Mouse (Mus musculus) T-cell, adult 2 months (primary cell): ENCODE measurements around the gene Batf2.
"Not testable (repeated sequence)": the region's sequence is repeated elsewhere in the genome, so short reads cannot be mapped to it uniquely, and the experiment has no call there.

Experiments
- DNase-seq: peaks from one replicate; pipeline ENCODE4 v3.0.0; 2022; ENCODE audit warnings: low spot score

The Batf2 gene

GRCm38 (mm10) chr19:6140678-6141393 is at the start of gene Batf2:
Gene Batf2 (plus strand): TSS chr19:6140983.
- peak; percentile 92 for DNase-seq

- DNase-seq = no peak
Measured at GRCm38 (mm10) chr19:6094119-6094518, 46.7 kb upstream of the Batf2 start, which contains the start of gene AC131692.1. Gene AC131692.1 (plus strand): TSS chr19:6094419.

GRCm38 (mm10) chr19:6097847-6098246 is 42.9 kb upstream of the Batf2 start:
- no peak for DNase-seq

GRCm38 (mm10) chr19:6101186-6101585 is 39.6 kb upstream of the Batf2 start:
- no peak for DNase-seq

GRCm38 (mm10) chr19:6102169-6102853 is 38.5 kb upstream of the Batf2 start:
- DNase-seq = no peak

GRCm38 (mm10) chr19:6104476-6104875 is 36.3 kb upstream of the Batf2 start:
- DNase-seq = no peak

GRCm38 (mm10) chr19:6105586-6105985 is 35.2 kb upstream of the Batf2 start, which contains the start of gene Naaladl1:
Gene Naaladl1 (plus strand): TSS chr19:6105782.
- no peak for DNase-seq

GRCm38 (mm10) chr19:6113116-6113515 is 27.7 kb upstream of the Batf2 start:
- DNase-seq = no peak

- DNase-seq = no peak
Measured at GRCm38 (mm10) chr19:6116113-6116850, 24.5 kb upstream of the Batf2 start.

- DNase-seq = no peak
Measured at GRCm38 (mm10) chr19:6117346-6117985, 23.3 kb upstream of the Batf2 start.

GRCm38 (mm10) chr19:6117986-6118676 is 22.7 kb upstream of the Batf2 start, which contains the start of gene Sac3d1:
Gene Sac3d1 (minus strand): TSS chr19:6118650.
- DNase-seq = peak; percentile 88

GRCm38 (mm10) chr19:6118677-6119185 is 22.1 kb upstream of the Batf2 start:
- no peak for DNase-seq

GRCm38 (mm10) chr19:6121761-6122160 is 19.0 kb upstream of the Batf2 start:
- DNase-seq = no peak

GRCm38 (mm10) chr19:6123330-6123729 is 17.5 kb upstream of the Batf2 start:
- DNase-seq = no peak

- DNase-seq = no peak
Measured at GRCm38 (mm10) chr19:6124898-6125297, 15.9 kb upstream of the Batf2 start.

GRCm38 (mm10) chr19:6126289-6126688 is 14.5 kb upstream of the Batf2 start:
- DNase-seq = peak; percentile 60

GRCm38 (mm10) chr19:6126789-6127580 is 13.8 kb upstream of the Batf2 start:
- DNase-seq = no peak

GRCm38 (mm10) chr19:6127760-6128341 is 12.9 kb upstream of the Batf2 start, which contains the start of gene Snx15:
Gene Snx15 (minus strand): TSS chr19:6128304.
- peak; percentile 98 for DNase-seq

GRCm38 (mm10) chr19:6130414-6131128 is 10.2 kb upstream of the Batf2 start:
- not testable (repeated sequence) for DNase-seq
